Mouse (Mus musculus): ENCODE data around the gene Fzd2.

DNA sequence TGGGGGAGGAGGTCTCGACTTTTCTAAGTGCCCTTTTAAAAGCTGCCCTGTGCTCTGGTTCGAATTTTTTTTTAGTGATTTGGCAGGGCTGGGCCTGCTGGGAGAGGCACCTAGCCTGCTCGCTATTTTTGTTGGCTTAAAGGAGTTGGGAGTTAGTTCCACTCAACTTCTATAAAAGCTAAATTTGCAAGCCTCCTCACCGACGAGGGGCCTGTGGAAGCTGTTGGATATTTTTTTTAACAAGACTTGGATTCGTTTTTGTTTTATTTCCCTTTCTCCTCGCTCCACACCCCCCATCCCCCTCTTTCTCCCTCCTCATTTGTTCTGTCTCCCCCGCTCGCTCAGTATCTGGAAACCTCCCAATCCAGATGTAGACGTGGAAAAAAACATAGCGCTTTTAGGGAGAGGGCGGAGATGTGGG, 2.6 kb downstream of the Fzd2 start:
- TF ChIP-seq POLR2A (IDR thresholded peaks at IDR 0.05; ENCODE audit: control insufficient read depth, low read depth, low read length) (no peak), CTCF (IDR thresholded peaks at IDR 0.05; ENCODE audit: control insufficient read depth, insufficient read depth, insufficient replicate concordance, low read depth, low read length) (no peak)

Data from testis, adult 2 months (tissue).